Mouse (Mus musculus): ENCODE data around the gene Peli2. TPM values are rescaled to one million over a fixed set of nuclear protein-coding genes. Genes with fewer than 3 reads are reported as not detected.

Peli2 gene
- polyA plus RNA-seq, 2 experiments, result 9.1 to 14.5 TPM

DNA sequence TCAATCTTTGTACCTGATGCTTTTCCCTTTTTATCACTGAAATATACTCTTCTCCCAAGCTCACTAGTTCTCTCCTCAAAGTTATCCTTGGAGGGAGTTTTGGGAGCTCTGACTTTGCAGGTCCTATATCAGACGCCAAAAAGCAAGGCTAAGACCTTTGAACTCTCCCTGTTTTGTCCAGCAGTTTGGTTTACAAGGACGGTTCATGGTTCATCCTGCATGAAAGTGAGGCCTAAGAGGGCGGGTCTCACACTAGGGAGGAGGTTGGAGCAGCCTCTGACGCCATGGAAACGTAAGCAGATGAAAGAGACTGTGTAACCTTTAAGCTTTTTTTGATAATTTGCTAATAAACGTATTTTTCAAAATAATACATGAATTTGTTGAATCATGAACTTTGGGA lies 22.4 kb upstream of the Peli2 start:
- no peaks in the 10 kb centered on the region for H3K4me1 ChIP-seq (ENCODE audit: control insufficient read depth, insufficient read depth, low read length)
- H3K4me2 ChIP-seq (replicated peaks; ENCODE audit: low read depth, low read length, severe bottlenecking), result no peak overlapping the region
- no peak for TF ChIP-seq POLR2A (IDR thresholded peaks at IDR 0.05; ENCODE audit: borderline replicate concordance, extremely low read depth, insufficient read depth, insufficient read length)
- no peak overlapping the region for H3K9ac ChIP-seq (ENCODE audit: low read depth, low read length, severe bottlenecking)
- 61% methylated on average over 6 of the region's 6 CpGs for WGBS
- ATAC-seq (ENCODE audit: low FRiP score, low read depth) (no peak), DNase-seq (ENCODE audit: low spot score) (no peak)
- no peak overlapping the region for H3K4me3 ChIP-seq (replicated peaks; ENCODE audit: low read length)
- H3K27ac ChIP-seq (replicated peaks; ENCODE audit: low read depth, low read length), result no peak overlapping the region
- no peaks in the 10 kb centered on the region for H3K9me3 ChIP-seq (ENCODE audit: control insufficient read depth, low read length)
- H3K27me3 ChIP-seq (ENCODE audit: control insufficient read depth, insufficient read depth, low read length), result no peaks in the 10 kb centered on the region
- no peaks in the 10 kb centered on the region for H3K36me3 ChIP-seq (ENCODE audit: control insufficient read depth, insufficient read depth, low read length)

- Histone ChIP-seq H3K9ac (ENCODE audit: low read depth, low read length, severe bottlenecking) (no peak overlapping the region), H3K4me3 (replicated peaks; ENCODE audit: low read length) (no peak overlapping the region), H3K4me2 (replicated peaks; ENCODE audit: low read depth, low read length, severe bottlenecking) (no peak overlapping the region), H3K4me1 (ENCODE audit: control insufficient read depth, insufficient read depth, low read length) (no peaks in the 10 kb centered on the region), H3K27me3 (ENCODE audit: control insufficient read depth, insufficient read depth, low read length) (no peaks in the 10 kb centered on the region), H3K27ac (replicated peaks; ENCODE audit: low read depth, low read length) (no peak overlapping the region), H3K9me3 (ENCODE audit: control insufficient read depth, low read length) (no peaks in the 10 kb centered on the region), H3K36me3 (ENCODE audit: control insufficient read depth, insufficient read depth, low read length) (no peaks in the 10 kb centered on the region)
- ATAC-seq (ENCODE audit: low FRiP score, low read depth) (no peak), DNase-seq (ENCODE audit: low spot score) (no peak)
- no peak for TF ChIP-seq POLR2A (IDR thresholded peaks at IDR 0.05; ENCODE audit: borderline replicate concordance, extremely low read depth, insufficient read depth, insufficient read length)
- 58% methylated on average over 1 of the region's 1 CpGs for WGBS
Measured at GRCm38 (mm10) chr14:48099354-48099753, 21.3 kb upstream of the Peli2 start.

GRCm38 (mm10) chr14:48106453-48106852 lies 14.2 kb upstream of the Peli2 start:
- DNase-seq (ENCODE audit: low spot score), result no peak

GRCm38 (mm10) chr14:48117986-48118385 lies 2.6 kb upstream of the Peli2 start:
- Histone ChIP-seq H3K27me3 (ENCODE audit: control insufficient read depth, insufficient read depth, low read length) (no peaks in the 10 kb centered on the region), H3K9me3 (ENCODE audit: control insufficient read depth, low read length) (no peaks in the 10 kb centered on the region), H3K36me3 (ENCODE audit: control insufficient read depth, insufficient read depth, low read length) (no peaks in the 10 kb centered on the region), H3K4me3 (replicated peaks; ENCODE audit: low read length) (no peak overlapping the region), H3K4me1 (ENCODE audit: control insufficient read depth, insufficient read depth, low read length) (peaks cover 19% of the 10 kb centered on the region), H3K4me2 (replicated peaks; ENCODE audit: low read depth, low read length, severe bottlenecking) (no peak overlapping the region), H3K27ac (replicated peaks; ENCODE audit: low read depth, low read length) (no peak overlapping the region), H3K9ac (ENCODE audit: low read depth, low read length, severe bottlenecking) (no peak overlapping the region)
- ATAC-seq (ENCODE audit: low FRiP score, low read depth), result no peak
- WGBS, result 68% methylated on average over 5 of the region's 5 CpGs
- TF ChIP-seq POLR2A (IDR thresholded peaks at IDR 0.05; ENCODE audit: borderline replicate concordance, extremely low read depth, insufficient read depth, insufficient read length), result no peak
- DNase-seq (ENCODE audit: low spot score), result no peak

More at GRCm38 (mm10) chr14:48106453-48106852, 14.2 kb upstream of the Peli2 start:
- Histone ChIP-seq H3K4me2 (replicated peaks; ENCODE audit: low read depth, low read length, severe bottlenecking) (no peak overlapping the region), H3K4me3 (replicated peaks; ENCODE audit: low read length) (no peak overlapping the region), H3K9me3 (ENCODE audit: control insufficient read depth, low read length) (no peaks in the 10 kb centered on the region), H3K36me3 (ENCODE audit: control insufficient read depth, insufficient read depth, low read length) (no peaks in the 10 kb centered on the region), H3K27me3 (ENCODE audit: control insufficient read depth, insufficient read depth, low read length) (no peaks in the 10 kb centered on the region), H3K4me1 (ENCODE audit: control insufficient read depth, insufficient read depth, low read length) (no peaks in the 10 kb centered on the region), H3K27ac (replicated peaks; ENCODE audit: low read depth, low read length) (no peak overlapping the region), H3K9ac (ENCODE audit: low read depth, low read length, severe bottlenecking) (no peak overlapping the region)
- no peak for TF ChIP-seq POLR2A (IDR thresholded peaks at IDR 0.05; ENCODE audit: borderline replicate concordance, extremely low read depth, insufficient read depth, insufficient read length)
- WGBS, result 76% methylated on average over 7 of the region's 7 CpGs
- ATAC-seq (ENCODE audit: low FRiP score, low read depth), result no peak

- Histone ChIP-seq H3K9ac (ENCODE audit: low read depth, low read length, severe bottlenecking) (no peak overlapping the region), H3K9me3 (ENCODE audit: control insufficient read depth, low read length) (no peaks in the 10 kb centered on the region), H3K4me2 (replicated peaks; ENCODE audit: low read depth, low read length, severe bottlenecking) (peak overlapping the region; percentile 82), H3K27ac (replicated peaks; ENCODE audit: low read depth, low read length) (no peak overlapping the region), H3K4me1 (ENCODE audit: control insufficient read depth, insufficient read depth, low read length) (peaks cover 26% of the 10 kb centered on the region), H3K27me3 (ENCODE audit: control insufficient read depth, insufficient read depth, low read length) (no peaks in the 10 kb centered on the region), H3K4me3 (replicated peaks; ENCODE audit: low read length) (no peak overlapping the region), H3K36me3 (ENCODE audit: control insufficient read depth, insufficient read depth, low read length) (no peaks in the 10 kb centered on the region)
- TF ChIP-seq POLR2A (IDR thresholded peaks at IDR 0.05; ENCODE audit: borderline replicate concordance, extremely low read depth, insufficient read depth, insufficient read length), result no peak
- no peak for ATAC-seq (ENCODE audit: low FRiP score, low read depth)
- DNase-seq (ENCODE audit: low spot score), result no peak
- WGBS, result 7% methylated on average over 9 of the region's 9 CpGs
Measured at GRCm38 (mm10) chr14:48119012-48119647, 1.5 kb upstream of the Peli2 start.

Data from limb, embryonic 14.5 days (tissue).